Mouse (Mus musculus) retina, adult 2 months (tissue): ENCODE measurements around the gene Sim2.

Source experiments
- DNase-seq: peaks from one replicate; pipeline ENCODE4 v3.0.0-alpha.2; 2012; ENCODE audit warnings: low read depth, low spot score

Sim2 gene

DNA sequence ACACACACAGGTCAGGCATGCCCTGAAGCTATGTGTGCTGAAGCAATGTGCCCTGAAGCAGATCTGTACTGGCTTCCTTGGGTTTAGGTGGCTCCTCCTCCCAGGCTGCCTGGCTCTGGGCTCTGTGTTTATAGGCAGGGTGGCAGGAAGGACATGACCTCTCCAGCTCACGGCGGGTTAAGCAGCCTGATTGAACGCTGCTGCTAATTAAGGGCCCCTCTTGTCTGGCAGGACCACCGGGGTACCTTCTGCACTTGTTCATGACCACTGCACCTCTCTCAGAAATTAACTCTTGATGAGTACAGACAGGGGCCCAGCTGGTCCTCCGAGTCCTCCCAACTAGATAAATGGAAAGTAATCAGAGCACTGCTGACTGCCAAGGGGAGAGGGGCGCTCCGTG is 79.5 kb downstream of the Sim2 start:
- peak; percentile 25 for DNase-seq

DNA sequence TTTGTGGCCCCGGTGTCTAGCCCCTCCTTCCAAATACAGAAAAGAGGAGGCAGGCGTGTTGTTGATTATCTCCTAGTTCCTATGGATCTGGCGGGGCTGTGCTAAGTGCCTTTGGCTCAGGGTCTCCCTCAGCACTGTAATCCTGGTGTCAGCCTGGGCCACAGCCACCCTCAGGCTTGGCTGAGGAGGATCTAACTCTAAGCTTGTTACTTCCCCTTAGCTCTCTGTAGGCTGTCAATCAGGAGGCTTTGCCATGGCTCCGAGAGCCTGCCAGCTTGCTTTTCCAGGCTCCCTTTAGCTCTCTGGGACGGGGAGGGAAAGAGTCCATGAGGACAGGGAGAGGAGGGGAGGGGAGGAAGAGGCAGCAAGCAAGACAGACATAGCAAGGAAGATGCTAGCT is 80.2 kb downstream of the Sim2 start:
- DNase-seq: peak; percentile 67

DNA sequence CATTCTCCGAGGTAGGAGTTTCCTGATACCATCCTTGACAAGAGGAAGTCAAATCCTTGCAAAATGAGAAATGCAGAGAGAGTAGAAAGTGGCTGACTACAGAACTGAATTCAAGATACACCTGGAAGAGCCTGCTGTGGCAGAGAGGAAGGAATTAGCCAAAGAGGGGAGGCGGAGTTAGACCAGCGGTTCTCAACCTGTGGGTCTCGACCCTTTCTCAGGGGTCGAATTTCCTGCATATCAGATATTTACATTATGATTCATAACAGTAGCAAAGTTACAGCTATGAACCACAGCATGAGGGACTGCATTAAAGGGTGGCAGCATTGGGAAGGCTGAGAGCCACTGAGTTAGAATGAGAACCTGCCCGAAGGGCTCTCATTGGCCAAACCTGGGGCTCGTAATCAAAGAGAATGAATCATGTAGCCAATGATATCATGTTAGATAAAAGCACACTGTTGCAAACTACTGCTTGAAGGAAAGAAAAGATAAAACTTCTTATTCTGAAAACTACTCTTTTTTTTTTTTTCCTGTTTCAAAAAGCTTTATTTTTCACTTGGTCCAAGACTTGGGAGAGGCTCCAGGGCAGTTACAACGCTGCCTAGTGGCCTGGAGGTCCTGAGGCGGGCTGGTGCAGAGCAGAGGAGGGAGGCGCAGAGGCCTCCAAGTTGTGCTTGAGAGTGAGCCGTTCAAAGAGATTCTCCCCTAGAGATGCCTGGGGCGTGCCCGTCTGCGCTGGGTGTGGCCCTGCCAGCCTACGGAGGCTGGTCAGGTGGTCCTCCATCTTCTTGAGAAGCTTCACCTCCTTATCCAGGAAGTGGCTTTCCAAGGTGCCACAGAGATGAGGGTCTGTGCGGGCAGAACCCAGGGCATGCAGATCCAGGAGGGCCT is 84.2 kb downstream of the Sim2 start:
- no peak for DNase-seq

DNA sequence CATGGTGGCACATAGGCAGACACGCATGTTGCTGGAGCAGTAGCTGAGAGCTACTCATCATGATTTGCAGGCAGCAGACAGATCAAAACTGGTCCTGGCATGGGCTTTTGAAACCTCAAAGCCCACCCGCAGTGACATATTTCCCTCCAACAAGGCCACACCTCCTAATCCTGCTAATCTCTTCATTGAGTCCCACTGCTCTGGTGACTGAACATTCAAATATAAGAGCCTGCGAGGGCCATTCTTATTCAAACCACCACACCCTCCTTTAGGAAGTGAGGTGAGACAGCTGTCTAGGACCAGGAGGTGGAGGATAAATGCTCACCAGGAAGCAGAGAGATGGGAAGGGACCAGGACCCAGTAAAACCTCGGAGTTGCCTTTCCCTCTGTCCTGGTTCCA is 85.5 kb downstream of the Sim2 start:
- no peak for DNase-seq

DNA sequence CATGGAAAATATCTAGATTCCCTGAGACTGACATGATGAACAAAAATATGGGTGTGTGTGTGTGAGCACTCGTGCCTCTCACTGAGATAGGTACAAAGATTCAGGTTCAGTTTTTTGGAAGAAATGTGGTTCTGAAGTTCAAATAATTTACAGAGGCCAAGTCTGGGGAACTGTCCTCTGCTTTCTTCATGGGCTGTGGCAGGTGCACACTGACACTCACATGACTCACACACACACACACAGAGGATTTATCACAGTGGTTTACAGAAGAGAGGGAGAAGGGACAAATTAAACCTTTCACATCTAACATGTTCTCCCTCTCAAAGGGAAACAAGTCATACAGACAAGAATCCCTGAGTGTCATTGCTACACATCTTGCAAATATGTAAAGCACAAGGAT is 88.6 kb downstream of the Sim2 start:
- DNase-seq: no peak

DNA sequence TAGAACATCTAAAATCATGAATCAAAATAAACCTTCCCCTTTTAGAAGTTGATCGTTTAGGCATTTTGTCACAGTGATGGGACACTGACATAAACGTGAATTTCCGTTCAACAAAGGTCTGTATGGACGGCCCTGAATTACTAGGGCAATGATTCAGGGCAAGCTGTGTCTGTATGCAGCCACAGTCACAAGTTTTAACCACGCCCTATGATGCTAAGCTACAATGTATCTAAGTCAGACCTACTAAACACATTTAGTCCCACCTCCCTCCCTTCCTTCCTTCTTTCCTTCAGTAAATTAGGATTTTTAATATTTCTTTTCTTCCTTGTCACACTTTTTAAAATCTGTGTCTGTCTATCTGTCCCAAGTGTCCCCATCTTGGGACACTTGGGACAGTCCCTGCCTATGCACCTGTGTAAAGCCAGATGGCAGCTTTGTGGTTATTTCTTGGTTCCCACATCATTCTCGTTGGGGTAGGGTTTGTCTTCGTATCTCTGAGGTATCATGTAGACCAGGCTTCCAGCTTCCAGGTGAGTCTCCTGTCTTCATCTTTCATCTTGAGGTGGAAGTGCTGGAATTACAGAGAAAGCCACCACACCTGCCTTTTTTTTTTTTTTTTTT is 90.7 kb downstream of the Sim2 start:
- no peak for DNase-seq
